Mouse (Mus musculus): Measurements from ENCODE around the gene Zbtb7b.

GRCm38 (mm10) chr3:89424416-89425140 lies 30.0 kb upstream of the Zbtb7b start:
- TF ChIP-seq GATA1 (IDR thresholded peaks at IDR 0.05; ENCODE audit: borderline replicate concordance, low read length) (no peak), FLI1 (IDR thresholded peaks at IDR 0.05; ENCODE audit: low read length) (no peak)
